Mouse (Mus musculus) cerebellum, postnatal 36 days (tissue): ENCODE results near the gene Ankrd35.
"Not testable (repeated sequence)": the region's sequence is repeated elsewhere in the genome, so short reads cannot be mapped to it uniquely, and the experiment has no call there.

Source experiments
- DNase-seq, 2 experiments: peaks; one replicate each; pipeline ENCODE4 v3.0.0; 2021 to 2022; ENCODE audit warnings: mixed read lengths in 2 of 2

Ankrd35 gene

GRCm38 (mm10) chr3:96669727-96670468 is at the start of gene Ankrd35:
Ankrd35 (plus strand) TSS chr3:96670131.
- DNase-seq: peak; percentile 70 to 77

DNA sequence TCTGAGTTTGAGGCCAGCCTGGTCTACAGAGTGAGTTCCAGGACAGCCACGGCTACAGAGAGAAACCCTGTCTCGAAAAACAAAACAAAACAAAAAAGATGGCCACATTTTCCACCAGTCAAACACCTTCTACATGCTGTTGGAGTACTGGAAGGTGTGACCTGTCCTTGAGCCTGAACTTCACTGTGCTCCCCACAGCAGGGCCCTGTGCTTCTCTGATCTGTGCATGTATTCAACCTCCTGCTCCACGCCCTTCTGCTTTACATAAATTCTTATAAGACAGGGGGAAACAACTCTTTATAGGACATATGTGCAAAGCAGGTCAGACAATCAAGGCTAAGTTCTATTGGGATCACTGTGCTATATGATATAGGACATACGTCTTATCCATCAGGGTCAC is 46.7 kb upstream of the Ankrd35 start:
- no peak for DNase-seq

GRCm38 (mm10) chr3:96629729-96630600 is 40.0 kb upstream of the Ankrd35 start, which contains the start of gene Rbm8a:
Rbm8a (plus strand) TSS chr3:96629933.
- peak; percentile 95 to 98 for DNase-seq

DNA sequence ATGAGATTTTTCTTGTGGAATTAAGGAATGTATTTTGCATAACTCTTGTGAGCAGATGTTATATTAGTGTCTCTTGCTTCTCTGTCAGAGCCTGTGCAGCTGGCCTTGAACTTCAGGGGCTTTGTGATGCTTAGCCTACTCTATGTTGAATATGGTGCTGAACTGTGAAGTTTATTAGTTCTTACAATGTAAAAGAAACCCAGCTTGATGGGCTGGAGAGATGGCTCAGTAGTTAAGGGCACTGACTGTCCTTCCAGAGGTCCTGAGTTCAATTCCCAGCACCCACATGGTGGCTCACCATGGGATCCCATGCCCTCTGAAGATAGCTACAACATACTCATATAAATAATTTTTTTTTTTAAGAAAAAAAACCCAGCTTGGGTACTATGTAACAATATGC is 37.9 kb upstream of the Ankrd35 start:
- no peak for DNase-seq

DNA sequence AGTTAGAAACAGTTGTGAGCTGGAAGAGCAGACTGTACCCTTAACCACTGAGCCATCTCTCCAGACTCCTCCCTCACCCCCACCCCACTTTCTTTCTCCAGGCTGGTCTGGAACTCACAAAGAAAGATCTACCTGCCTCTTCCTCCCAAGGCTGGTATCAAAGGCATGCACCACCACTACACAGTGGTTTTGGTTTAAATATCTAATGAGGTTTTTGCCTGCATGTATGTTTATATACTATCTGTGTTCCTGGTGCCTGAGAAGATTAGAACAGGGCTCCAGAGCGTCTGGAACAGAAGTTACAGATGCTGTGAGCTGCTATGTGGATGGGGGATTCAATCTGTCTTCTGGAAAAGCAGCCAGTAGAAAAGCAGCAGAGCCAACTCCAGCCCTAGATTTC is 35.9 kb upstream of the Ankrd35 start:
- no peak for DNase-seq

DNA sequence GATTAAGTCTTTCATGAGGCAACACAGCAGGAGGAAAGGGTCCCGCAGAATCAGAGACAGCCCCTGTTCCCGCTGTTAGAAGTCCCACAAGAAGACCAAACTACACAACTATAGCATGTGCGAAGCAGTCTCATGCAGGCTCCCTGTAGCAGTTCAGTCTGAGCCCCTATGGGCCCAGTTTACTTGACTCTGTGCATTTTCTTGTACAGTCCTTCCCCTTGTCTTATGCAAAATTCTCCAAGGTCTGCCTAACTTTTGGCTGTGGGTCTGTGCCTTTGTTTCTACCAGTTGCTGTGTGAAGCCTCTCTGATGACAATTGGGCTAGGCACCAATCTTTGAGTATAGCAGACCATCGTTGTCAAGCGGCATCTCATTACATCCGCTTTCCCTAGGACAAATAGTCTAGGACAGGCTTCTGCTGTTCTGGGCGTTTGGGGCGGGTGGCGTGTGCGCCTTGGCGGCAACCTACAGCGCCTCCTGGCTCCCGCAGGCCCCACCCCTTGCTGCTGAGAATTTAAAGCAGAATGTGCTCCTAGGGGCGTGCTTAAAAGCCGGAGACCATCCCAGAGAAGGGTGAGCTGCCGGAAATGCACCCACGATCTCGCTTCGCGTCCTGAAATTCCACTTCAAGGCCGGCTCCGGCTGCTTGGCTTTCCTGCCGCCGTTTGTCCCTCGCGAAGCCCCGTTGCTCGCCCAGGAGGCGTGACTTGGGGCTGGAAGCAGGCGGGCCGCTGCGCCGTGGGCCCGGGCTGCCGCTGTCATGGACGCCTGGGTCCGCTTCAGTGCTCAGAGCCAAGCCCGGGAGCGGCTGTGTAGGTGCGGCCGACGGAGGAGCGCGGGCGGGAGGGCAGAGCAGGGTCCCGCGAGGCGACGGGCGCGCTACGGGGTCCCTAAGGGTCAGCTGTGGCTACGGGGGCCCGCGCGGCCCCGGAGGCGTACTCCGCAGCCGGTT is 34.7 kb upstream of the Ankrd35 start, which contains the start of the genes Pex11b and Gm42957:
Gene Pex11b, plus strand, starts transcription at position 449 of the 952 bp plus-strand sequence.
Gene Gm42957, plus strand, starts transcription at position 547 of the 952 bp plus-strand sequence.
- peak; percentile 89 for DNase-seq

DNA sequence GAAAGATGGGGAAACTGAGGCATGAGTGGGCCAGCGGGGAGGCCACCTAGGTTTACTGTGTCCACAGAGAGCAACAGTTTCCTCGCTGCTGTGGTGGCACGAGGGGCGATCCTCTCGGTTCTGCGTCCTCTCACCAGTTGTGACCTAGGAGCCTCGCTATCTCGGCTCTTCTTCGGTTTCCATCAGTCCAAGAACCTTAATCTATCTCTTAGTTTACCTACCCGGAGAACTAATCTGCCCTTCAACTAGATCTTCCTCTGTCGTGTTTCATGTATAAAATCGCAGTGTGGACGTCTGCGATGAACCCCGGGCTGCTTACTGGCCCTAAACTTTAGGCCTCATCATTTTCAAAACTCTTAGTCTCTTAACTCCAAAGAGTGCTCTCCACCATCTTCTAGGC is 34.0 kb upstream of the Ankrd35 start:
- no peak for DNase-seq

GRCm38 (mm10) chr3:96636448-96636847 is 33.5 kb upstream of the Ankrd35 start:
- DNase-seq: no peak

GRCm38 (mm10) chr3:96639219-96639618 is 30.7 kb upstream of the Ankrd35 start:
- DNase-seq: peak; percentile 70 to 74

- peak; percentile 43 to 47 for DNase-seq
These were observed 24.8 kb upstream of the Ankrd35 start, which contains the start of gene Itga10 for GRCm38 (mm10) chr3:96645018-96645649. Itga10 (plus strand) TSS chr3:96645584.

GRCm38 (mm10) chr3:96647365-96647764 is 22.6 kb upstream of the Ankrd35 start:
- no peak for DNase-seq

GRCm38 (mm10) chr3:96660901-96661300 is 9.0 kb upstream of the Ankrd35 start:
- no peak for DNase-seq

GRCm38 (mm10) chr3:96662731-96663316 is 7.1 kb upstream of the Ankrd35 start:
- DNase-seq: peak; percentile 17 to 20

DNA sequence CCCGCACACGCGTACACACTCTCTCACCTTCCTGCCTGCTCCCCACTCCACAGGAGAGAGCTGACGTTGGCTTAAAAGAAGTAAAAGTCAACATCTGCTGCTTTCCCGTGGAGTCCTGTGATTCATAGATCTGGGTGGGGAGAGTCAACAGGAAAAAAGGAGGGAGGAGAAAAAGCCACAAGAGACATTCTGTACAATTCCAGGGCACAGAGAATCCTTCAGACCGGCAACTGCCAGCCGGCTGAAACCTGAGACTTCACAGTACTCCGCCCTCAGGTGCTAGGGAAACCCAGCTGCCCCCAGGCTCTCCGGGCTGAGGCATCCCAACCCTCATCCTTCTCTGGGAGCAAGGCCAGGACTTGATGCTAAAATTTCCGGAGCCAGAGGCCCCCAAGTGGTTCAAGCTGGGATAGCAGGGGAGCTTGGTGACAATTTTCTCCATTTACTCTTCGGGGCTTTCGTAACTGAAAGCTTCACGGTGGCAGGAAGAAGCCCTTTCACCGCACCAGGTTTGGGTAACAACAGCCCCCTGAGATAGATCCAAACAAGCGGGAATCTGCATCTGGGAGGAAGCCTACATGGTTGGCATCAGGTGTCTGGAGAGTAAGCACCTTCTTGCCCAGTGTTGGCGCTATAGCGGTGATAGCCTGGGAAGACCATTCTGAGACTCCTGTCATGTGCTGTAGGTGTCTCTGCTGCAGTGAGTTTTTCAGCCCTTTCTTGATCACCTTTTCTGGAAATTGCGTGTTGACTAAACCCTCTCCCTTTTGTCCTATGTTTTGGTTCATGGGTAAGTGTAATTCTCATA is 6.3 kb upstream of the Ankrd35 start:
- DNase-seq: peak; percentile 90 to 96

GRCm38 (mm10) chr3:96665732-96666363 is 4.1 kb upstream of the Ankrd35 start:
- not testable (repeated sequence) for DNase-seq

DNA sequence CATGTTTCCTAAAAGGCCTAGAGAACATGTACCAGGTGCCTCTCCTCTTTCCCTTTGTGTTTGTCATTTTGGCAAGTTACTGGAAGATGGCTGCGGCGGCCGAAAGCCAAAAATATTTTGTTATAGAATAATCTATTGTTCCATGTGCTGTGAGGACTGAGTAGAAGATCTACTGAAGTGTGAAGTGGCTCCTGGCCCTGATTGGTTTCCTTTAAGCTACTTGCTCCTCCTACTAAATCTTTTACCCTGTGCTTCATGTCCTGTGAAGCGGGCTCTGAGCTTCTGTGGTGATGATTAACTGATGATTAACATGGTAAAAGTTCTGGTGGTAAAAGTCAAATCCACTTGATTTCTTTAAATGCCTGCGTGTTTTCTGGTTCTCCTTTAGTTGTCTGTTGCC is 3.0 kb upstream of the Ankrd35 start:
- no peak for DNase-seq

DNA sequence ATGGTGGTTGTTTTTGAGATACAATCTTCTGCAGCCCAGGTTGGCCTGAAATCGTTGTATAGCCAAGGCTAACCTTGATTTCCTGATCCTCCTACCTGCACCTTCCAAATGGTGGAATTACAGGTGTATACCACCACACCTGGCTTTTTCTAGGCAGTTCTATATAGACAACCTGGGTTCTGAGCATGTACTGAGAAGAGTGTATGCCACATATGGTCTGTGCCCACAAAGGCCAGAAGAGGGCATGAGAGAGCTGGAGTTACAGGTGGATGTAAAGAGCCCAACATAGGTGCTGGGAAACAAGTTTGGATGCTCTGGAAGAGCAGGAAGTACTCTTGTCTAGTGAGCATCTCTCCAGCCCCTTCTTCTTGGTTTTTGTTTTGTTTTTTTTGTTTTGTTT is 2.6 kb upstream of the Ankrd35 start:
- DNase-seq: no peak

DNA sequence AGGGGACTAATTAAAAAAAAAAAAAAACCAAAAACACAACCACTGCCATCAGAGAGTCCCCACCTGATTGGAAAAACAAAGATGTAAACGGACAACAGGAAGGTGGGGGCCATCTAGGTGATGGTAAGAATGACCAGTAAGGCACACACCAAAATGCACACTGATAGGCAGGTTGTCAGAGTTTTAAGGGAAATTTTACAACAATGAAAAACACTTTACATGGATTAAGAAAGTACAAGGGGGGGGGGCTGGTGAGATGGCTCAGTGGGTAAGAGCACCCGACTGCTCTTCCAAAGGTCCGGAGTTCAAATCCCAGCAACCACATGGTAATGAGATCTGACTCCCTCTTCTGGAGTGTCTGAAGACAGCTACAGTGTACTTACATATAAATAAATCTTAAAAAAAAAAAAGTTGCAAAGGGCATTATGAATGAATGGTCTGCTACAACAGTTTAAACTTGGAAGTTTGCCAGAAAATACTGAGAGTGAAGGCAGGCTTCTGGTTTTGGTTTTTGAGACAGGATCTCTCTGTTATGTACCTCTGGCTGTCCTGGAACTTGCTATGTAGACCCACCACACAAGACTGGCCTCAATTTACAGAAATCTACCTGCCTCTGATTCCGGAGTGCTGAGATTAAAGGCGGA is 1.4 kb upstream of the Ankrd35 start:
- no peak for DNase-seq

DNA sequence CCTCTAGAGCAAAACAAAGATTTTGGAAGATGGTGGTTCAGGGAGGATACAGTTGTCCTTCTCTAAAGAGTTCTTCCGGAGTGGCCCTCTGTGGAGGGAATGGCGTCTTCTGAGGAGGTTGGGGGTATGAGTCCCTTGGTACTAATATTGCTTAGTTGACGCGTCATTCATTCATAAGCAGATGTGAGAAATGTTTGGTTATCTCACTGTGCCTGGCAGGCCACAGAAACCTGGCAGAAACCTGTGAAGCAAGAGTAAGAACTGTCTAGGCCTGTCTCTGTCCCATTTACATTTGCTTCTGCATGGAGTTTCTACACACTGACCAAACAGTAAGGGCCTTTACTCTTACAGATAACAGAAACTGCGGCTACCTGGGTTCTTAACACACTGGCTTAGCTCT is 1.6 kb downstream of the Ankrd35 start:
- DNase-seq: no peak

GRCm38 (mm10) chr3:96673514-96673913 is 3.6 kb downstream of the Ankrd35 start:
- DNase-seq: no peak
